In the genomic region with DNA sequence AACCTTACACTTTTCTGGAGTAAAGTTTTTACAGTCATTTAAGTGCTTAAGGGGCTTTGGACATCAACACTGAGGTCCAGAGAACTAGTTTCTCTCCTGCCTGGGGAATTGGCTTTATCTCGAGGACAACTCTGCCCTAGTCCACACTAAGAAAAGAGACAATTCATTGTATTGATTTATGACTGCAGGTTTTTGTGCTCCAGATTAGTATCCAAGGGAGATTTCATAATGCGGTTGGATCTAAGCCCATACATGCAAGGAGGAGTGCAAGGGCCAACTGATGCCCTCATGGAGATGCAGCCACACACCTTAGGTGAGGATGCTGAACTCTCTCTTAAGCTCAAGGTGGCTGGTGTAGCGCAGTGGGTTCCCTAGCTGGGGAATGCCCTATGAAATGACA, we compare ENCODE assay signal across 27 mouse cellular contexts.
"Had no signal": no experiment of that assay in that cellular context is flagged by ENCODE, and none has a peak within 500 bp of the region (broad histone marks: within the 10 kb centered on the region; RNA-seq: fewer than 3 reads in every experiment).

No protein-coding gene starts in this region.

- H3K4me2 ChIP-seq: embryonic facial prominence, embryonic 12.5 days; embryonic facial prominence, embryonic 13.5 days; embryonic facial prominence, embryonic 15.5 days; forebrain, embryonic 12.5 days; forebrain, embryonic 13.5 days; forebrain, embryonic 15.5 days had no signal

- H3K4me1 ChIP-seq: embryonic facial prominence, embryonic 12.5 days; embryonic facial prominence, embryonic 13.5 days; embryonic facial prominence, embryonic 15.5 days; forebrain, embryonic 10.5 days; forebrain, embryonic 12.5 days; forebrain, embryonic 13.5 days; forebrain, embryonic 15.5 days had no signal

- H3K36me3 ChIP-seq: embryonic facial prominence, embryonic 10.5 days; embryonic facial prominence, embryonic 12.5 days; embryonic facial prominence, embryonic 13.5 days; embryonic facial prominence, embryonic 15.5 days; forebrain, embryonic 10.5 days; forebrain, embryonic 12.5 days; forebrain, embryonic 15.5 days had no signal

- H3K9ac ChIP-seq: embryonic facial prominence, embryonic 12.5 days; embryonic facial prominence, embryonic 13.5 days; embryonic facial prominence, embryonic 15.5 days; forebrain, embryonic 12.5 days; forebrain, embryonic 13.5 days; forebrain, embryonic 15.5 days; forebrain, postnatal 0 days had no signal

- H3K27ac ChIP-seq: embryonic facial prominence, embryonic 10.5 days; embryonic facial prominence, embryonic 12.5 days; embryonic facial prominence, embryonic 13.5 days; embryonic facial prominence, embryonic 15.5 days; forebrain, embryonic 10.5 days; forebrain, embryonic 12.5 days; forebrain, embryonic 13.5 days; forebrain, embryonic 15.5 days; gastrocnemius, adult 2 months; heart, adult 2 months had no signal

- DNase-seq: cerebellum, adult 2 months; cerebellum, adult 8-10 months; cerebellum, adult 9-10 months; cerebellum, adult 9-11 months; cerebellum, postnatal 10 days; cerebellum, postnatal 14 days; cerebellum, postnatal 25 days; cerebellum, postnatal 36 days; embryo, embryonic 11 days; forebrain, postnatal 0 days; gastrocnemius, adult 2 months; gastrocnemius, postnatal 10 days; gastrocnemius, postnatal 14 days; gastrocnemius, postnatal 25 days; gastrocnemius, postnatal 36 days; heart, adult 2 months had no signal

- H3K27me3 ChIP-seq: embryonic facial prominence, embryonic 12.5 days; embryonic facial prominence, embryonic 13.5 days; embryonic facial prominence, embryonic 15.5 days; forebrain, embryonic 12.5 days; forebrain, embryonic 13.5 days; forebrain, embryonic 15.5 days had no signal

- H3K9me3 ChIP-seq: embryonic facial prominence, embryonic 12.5 days; embryonic facial prominence, embryonic 13.5 days; embryonic facial prominence, embryonic 15.5 days; forebrain, embryonic 10.5 days; forebrain, embryonic 12.5 days; forebrain, embryonic 13.5 days; forebrain, embryonic 15.5 days had no signal

- ATAC-seq: forebrain, embryonic 13.5 days; forebrain, embryonic 14.5 days; forebrain, embryonic 15.5 days; forebrain, embryonic 16.5 days; forebrain, postnatal 0 days had no signal

- H3K4me3 ChIP-seq: embryonic facial prominence, embryonic 10.5 days; embryonic facial prominence, embryonic 12.5 days; embryonic facial prominence, embryonic 13.5 days; embryonic facial prominence, embryonic 15.5 days; erythroblast, embryonic 14.5 days; forebrain, embryonic 10.5 days; forebrain, embryonic 12.5 days; forebrain, embryonic 13.5 days; forebrain, embryonic 15.5 days; gastrocnemius, adult 2 months; heart, adult 2 months had no signal
